Mouse (Mus musculus): ENCODE measurements around the gene Stim1. TPM values are rescaled to one million over a fixed set of nuclear protein-coding genes. Genes with fewer than 3 reads are reported as not detected.

The Stim1 gene
- polyA plus RNA-seq, 1 experiment = not detected

DNA sequence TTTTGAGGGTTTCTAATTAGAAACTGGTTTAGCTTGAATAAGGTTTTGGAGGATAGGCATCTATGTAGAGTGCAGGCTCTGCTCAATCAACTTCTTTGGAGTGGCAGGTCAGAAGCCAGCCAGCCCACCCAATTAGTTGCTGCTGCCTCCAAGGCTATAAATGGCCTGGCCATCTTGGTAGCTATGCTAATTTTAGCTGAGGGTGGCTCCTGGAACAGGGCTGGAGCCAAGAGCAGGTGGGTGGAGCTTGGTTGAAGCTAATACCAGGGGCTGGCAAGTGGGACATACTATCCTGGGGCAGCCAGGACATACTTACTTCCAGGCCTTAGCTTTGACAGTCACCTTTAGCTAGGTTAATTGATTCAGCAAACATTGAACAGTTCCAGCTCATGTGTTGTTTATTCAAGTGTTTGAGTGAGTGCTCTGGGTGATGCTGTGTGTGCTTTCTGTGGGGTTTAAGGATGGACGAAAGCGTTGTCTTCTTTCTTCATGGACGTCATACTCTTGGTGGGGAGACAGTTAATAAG is 4.9 kb downstream of the Stim1 start:
- H3K27ac ChIP-seq (ENCODE audit: insufficient read depth, low read depth, low read length) = no peak overlapping the region
- TF ChIP-seq CTCF (IDR thresholded peaks at IDR 0.05; ENCODE audit: insufficient read depth, low read depth, low read length) (no peak), POLR2A (IDR thresholded peaks at IDR 0.05; ENCODE audit: insufficient read depth, low read depth, low read length) (no peak)
- peaks cover 2% of the 10 kb centered on the region; the same call in 1 of the 2 replicates for H3K4me1 ChIP-seq (ENCODE audit: control insufficient read depth, insufficient read depth, low read length)
- no peak overlapping the region for H3K4me3 ChIP-seq (ENCODE audit: insufficient read depth, low read depth, low read length)
- WGBS = 91% methylated on average over 3 of the region's 3 CpGs

DNA sequence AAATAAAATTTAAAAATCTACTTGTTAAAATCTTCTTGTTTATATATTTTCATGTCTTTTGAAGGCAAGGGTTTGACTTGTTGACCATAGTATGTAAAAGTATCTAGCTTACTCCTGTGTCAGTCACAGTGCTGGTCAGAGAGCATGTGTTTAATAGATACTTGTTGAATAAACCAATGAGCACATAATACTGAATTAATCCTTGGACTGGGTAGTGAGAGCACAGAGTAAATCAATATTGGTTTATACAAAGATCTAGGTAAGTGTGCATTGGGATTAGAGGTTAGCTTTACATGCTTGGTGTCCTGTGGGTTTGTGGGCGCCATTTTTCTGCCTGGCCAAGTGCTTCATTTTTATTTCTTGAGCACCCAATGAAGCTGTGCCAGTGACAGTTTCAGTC is 13.8 kb downstream of the Stim1 start:
- 95% methylated on average over 1 of the region's 1 CpGs for WGBS
- Histone ChIP-seq H3K4me3 (ENCODE audit: insufficient read depth, low read depth, low read length) (no peak overlapping the region), H3K4me1 (ENCODE audit: control insufficient read depth, insufficient read depth, low read length) (no peaks in the 10 kb centered on the region), H3K27ac (ENCODE audit: insufficient read depth, low read depth, low read length) (no peak overlapping the region)
- TF ChIP-seq POLR2A (IDR thresholded peaks at IDR 0.05; ENCODE audit: insufficient read depth, low read depth, low read length) (no peak), CTCF (IDR thresholded peaks at IDR 0.05; ENCODE audit: insufficient read depth, low read depth, low read length) (no peak)

DNA sequence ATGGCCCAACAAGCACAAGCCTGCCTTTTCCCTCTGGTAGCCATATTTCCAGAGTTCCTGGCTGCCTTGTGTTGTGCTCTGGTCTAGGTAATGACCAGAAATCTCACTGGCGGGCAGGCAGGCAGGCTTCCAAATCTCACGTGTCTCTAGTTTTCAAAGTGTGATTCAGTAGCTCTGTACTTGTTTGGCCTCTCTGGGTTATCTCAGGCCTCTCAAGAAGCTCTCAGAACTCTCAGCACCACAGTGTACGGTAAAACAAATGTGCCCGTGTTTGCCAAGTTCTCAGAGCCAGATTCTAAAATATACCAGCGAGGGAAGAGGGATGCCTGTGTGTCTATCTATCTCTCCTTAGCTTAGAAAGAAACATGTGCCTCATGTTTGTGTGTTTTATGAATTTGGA is 14.7 kb downstream of the Stim1 start:
- H3K27ac ChIP-seq (ENCODE audit: insufficient read depth, low read depth, low read length) = no peak overlapping the region
- H3K4me1 ChIP-seq (ENCODE audit: control insufficient read depth, insufficient read depth, low read length) = no peaks in the 10 kb centered on the region
- no peak for TF ChIP-seq POLR2A (IDR thresholded peaks at IDR 0.05; ENCODE audit: insufficient read depth, low read depth, low read length)
- no peak for TF ChIP-seq CTCF (IDR thresholded peaks at IDR 0.05; ENCODE audit: insufficient read depth, low read depth, low read length)
- WGBS = 64% methylated on average over 5 of the region's 5 CpGs
- no peak overlapping the region for H3K4me3 ChIP-seq (ENCODE audit: insufficient read depth, low read depth, low read length)

DNA sequence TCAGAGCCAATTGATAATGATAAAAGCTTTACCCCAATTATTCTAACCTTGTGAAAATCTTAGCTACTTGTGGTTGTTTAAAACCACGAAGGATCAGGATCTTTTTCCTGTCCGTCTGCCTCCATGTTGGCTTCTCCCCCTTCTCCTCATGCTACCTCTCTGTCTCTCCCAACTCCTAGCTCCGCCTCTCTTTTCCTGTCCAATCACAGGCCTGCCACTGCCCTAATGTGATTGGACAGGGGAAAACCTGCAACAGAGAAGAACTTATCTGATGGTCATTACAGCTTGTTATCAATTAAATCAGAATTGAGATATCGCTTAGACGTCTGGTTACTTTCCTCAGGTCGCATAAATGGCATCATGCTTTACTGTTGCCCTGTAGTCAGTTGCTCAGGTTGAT is 21.9 kb downstream of the Stim1 start:
- H3K4me1 ChIP-seq (ENCODE audit: control insufficient read depth, insufficient read depth, low read length) = no peaks in the 10 kb centered on the region
- no peak overlapping the region for H3K27ac ChIP-seq (ENCODE audit: insufficient read depth, low read depth, low read length)
- WGBS = 93% methylated on average over 6 of the region's 6 CpGs
- no peak overlapping the region for H3K4me3 ChIP-seq (ENCODE audit: insufficient read depth, low read depth, low read length)
- TF ChIP-seq CTCF (IDR thresholded peaks at IDR 0.05; ENCODE audit: insufficient read depth, low read depth, low read length) (no peak), POLR2A (IDR thresholded peaks at IDR 0.05; ENCODE audit: insufficient read depth, low read depth, low read length) (no peak)

DNA sequence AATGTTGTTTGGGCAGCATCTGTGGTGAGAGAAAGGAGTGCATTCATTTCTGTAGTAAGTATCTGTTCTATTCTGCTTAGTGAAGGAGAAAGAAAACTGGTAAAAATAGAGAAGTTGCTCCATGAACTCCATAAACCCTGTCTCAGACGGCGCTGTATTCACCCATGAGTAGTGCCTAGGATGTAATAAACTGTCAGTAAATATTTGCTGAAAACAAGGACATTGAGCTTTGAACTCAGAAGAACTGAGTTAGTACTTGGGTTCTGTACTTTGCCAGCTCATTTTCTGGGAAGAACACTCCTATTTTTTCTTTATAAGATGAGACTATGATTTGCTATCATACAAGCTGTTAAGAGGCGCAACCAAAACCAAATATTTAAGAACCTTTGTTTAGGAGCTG is 24.6 kb downstream of the Stim1 start:
- TF ChIP-seq POLR2A (IDR thresholded peaks at IDR 0.05; ENCODE audit: insufficient read depth, low read depth, low read length) = no peak
- Histone ChIP-seq H3K27ac (ENCODE audit: insufficient read depth, low read depth, low read length) (no peak overlapping the region), H3K4me1 (ENCODE audit: control insufficient read depth, insufficient read depth, low read length) (no peaks in the 10 kb centered on the region), H3K4me3 (ENCODE audit: insufficient read depth, low read depth, low read length) (no peak overlapping the region)
- 66% methylated on average over 3 of the region's 3 CpGs for WGBS

DNA sequence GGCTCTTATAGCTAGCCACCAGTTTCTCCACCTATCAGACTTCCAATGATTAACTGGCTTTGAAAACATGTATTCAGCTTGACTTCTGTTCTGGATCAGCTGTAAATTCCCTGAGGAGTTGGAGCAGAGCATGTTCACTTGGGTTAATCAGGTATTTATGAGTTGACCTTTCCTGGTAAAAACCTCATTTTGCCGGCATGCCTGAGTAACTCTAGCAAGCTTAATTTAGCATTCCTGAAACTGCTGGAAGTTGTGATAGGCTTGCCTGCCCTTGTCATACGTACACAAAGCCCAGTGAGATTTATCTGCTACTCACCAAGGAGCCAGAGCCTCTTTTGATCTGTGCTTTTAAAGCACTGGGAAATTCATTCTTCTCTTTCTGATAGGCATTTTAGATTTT is 25.6 kb downstream of the Stim1 start:
- no peak overlapping the region for H3K27ac ChIP-seq (ENCODE audit: insufficient read depth, low read depth, low read length)
- no peaks in the 10 kb centered on the region for H3K4me1 ChIP-seq (ENCODE audit: control insufficient read depth, insufficient read depth, low read length)
- H3K4me3 ChIP-seq (ENCODE audit: insufficient read depth, low read depth, low read length) = no peak overlapping the region
- 39% methylated on average over 2 of the region's 2 CpGs for WGBS
- no peak for TF ChIP-seq CTCF (IDR thresholded peaks at IDR 0.05; ENCODE audit: insufficient read depth, low read depth, low read length)
- no peak for TF ChIP-seq POLR2A (IDR thresholded peaks at IDR 0.05; ENCODE audit: insufficient read depth, low read depth, low read length)

DNA sequence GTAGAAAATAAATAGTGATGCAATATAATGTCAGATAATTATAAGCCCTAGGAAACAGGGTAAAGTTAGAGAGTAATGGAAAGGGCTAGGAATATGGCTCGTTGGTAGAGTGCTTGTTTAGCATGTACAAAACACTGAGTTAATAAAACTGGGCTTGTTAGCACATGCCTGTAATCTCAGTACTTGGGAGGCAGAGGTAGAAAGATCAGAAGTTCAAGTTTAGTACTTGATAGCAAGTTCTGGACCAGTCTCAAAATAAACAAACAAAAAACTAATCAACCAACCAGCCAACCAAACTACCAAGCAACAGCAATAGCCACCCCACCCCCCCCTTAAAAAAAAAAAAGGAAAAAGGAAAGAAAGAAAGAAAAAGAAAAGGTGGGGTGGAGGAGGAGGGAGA is 33.2 kb downstream of the Stim1 start:
- H3K27ac ChIP-seq (ENCODE audit: insufficient read depth, low read depth, low read length) = no peak overlapping the region
- 58% methylated on average over 1 of the region's 1 CpGs for whole genome bisulfite sequencing
- TF ChIP-seq CTCF (IDR thresholded peaks at IDR 0.05; ENCODE audit: insufficient read depth, low read depth, low read length) (no peak), POLR2A (IDR thresholded peaks at IDR 0.05; ENCODE audit: insufficient read depth, low read depth, low read length) (no peak)
- no peaks in the 10 kb centered on the region for H3K4me1 ChIP-seq (ENCODE audit: control insufficient read depth, insufficient read depth, low read length)
- H3K4me3 ChIP-seq (ENCODE audit: insufficient read depth, low read depth, low read length) = no peak overlapping the region

DNA sequence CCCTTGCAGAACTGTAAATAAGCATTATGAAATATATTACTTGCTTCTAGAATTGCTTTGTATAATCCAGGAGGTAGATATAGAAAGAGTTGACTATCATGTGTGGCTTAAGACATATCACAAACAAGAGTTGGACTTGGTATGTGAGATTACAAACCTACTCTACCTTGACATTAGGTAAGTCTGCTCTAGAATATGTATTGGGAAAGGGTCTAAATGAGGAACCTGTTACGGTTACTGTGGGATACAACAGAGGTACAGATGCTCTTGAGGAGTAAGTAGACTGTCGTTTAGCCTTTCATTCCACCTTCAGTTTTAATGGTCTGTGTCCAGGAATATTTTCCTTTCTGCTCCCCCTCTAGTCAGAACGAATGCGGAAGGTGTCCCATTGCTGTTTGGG is 34.9 kb downstream of the Stim1 start:
- no peak overlapping the region for H3K4me3 ChIP-seq (ENCODE audit: insufficient read depth, low read depth, low read length)

DNA sequence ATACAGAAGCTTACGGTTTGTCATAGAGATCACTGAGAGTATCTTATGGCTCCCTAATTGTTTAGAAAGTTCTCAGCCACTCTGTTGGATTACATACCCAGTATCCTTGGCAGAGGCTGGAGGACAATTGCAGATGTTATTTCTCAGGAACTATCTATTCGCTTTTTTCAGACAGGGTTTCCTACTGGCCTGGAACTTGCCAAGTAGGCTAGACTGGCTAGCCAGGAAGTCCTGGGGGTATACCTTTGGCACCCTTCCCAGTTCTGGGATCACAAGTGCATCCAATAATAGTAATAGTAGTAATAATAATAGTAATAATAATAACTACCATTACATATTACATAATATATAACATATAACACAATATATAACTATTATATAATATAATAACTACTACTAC is 38.0 kb downstream of the Stim1 start:
- WGBS = 82% methylated on average over 2 of the region's 2 CpGs

More for the DNA sequence above, 34.9 kb downstream of the Stim1 start:
- WGBS = 93% methylated on average over 4 of the region's 4 CpGs
- TF ChIP-seq POLR2A (IDR thresholded peaks at IDR 0.05; ENCODE audit: insufficient read depth, low read depth, low read length) = no peak
- Histone ChIP-seq H3K27ac (ENCODE audit: insufficient read depth, low read depth, low read length) (no peak overlapping the region), H3K4me1 (ENCODE audit: control insufficient read depth, insufficient read depth, low read length) (no peaks in the 10 kb centered on the region)

DNA sequence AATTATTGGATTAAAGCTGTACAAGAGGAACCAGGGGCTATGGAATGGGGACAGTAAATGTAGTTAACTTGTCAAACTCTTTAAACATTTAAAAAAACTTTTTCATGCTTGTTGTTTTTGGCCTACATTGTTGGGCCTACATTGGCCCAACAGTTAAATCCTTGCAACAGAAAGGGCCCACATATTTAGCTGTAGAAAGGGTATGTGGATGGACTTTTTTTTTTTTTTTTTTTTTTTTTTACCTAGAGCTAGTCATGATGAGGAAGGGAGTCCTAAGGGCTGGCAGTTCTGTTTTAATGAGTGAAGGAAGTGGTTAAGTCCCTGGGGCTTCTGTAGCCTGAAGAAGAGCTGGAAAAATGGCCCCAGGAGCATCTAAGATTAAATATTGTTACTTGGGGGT is 42.7 kb downstream of the Stim1 start:
- Histone ChIP-seq H3K4me3 (ENCODE audit: insufficient read depth, low read depth, low read length) (no peak overlapping the region), H3K4me1 (ENCODE audit: control insufficient read depth, insufficient read depth, low read length) (no peaks in the 10 kb centered on the region), H3K27ac (ENCODE audit: insufficient read depth, low read depth, low read length) (no peak overlapping the region)
- TF ChIP-seq POLR2A (IDR thresholded peaks at IDR 0.05; ENCODE audit: insufficient read depth, low read depth, low read length) = no peak

More for the DNA sequence above, 38.0 kb downstream of the Stim1 start:
- Histone ChIP-seq H3K4me1 (ENCODE audit: control insufficient read depth, insufficient read depth, low read length) (no peaks in the 10 kb centered on the region), H3K4me3 (ENCODE audit: insufficient read depth, low read depth, low read length) (no peak overlapping the region), H3K27ac (ENCODE audit: insufficient read depth, low read depth, low read length) (no peak overlapping the region)
- TF ChIP-seq POLR2A (IDR thresholded peaks at IDR 0.05; ENCODE audit: insufficient read depth, low read depth, low read length) (no peak), CTCF (IDR thresholded peaks at IDR 0.05; ENCODE audit: insufficient read depth, low read depth, low read length) (no peak)

All from olfactory bulb, adult 2 months (tissue).